Comparison of ENCODE assay signal across 8 mouse cellular contexts in the genomic region with DNA sequence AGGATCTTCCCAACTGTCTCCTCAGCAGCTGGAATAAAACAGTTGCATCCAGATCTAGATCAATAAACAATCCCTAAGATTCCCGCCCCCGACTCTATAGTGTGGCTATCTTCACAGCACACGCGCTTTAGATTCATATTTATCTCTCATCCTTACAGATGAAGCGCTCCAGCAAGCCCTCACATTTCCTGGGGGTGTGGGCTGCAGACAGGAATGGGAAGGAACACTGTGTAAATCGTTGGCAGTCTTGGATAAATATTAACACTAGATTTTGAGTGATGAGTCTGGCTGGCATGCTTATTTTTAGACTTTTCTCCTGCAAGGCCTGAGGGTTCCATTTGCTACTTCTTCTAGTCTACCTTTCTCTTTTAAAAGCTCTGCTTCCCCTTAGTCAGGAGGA. TPM values are rescaled to one million over a fixed set of nuclear protein-coding genes. Genes with fewer than 3 reads are reported as not detected.
DNase-seq lines count a peak whose midpoint lies in the region; ATAC-seq and TF ChIP-seq lines count a peak whose summit lies in the region.

No protein-coding gene starts in this region.

- H3K27me3 ChIP-seq in forebrain, embryonic 14.5 days (replicated peaks; ENCODE audit: control insufficient read depth, insufficient read depth, low read length) = no peaks in the 10 kb centered on the region
- H3K27me3 ChIP-seq in midbrain, embryonic 16.5 days (ENCODE audit: control insufficient read depth, insufficient read depth, low read depth, low read length) = no peaks in the 10 kb centered on the region

- no peak for TF ChIP-seq CTCF in lung, adult 2 months (IDR thresholded peaks at IDR 0.05; ENCODE audit: insufficient read depth, low read length)

- H3K9ac ChIP-seq in forebrain, embryonic 14.5 days (ENCODE audit: low read length) = peak overlapping the region; percentile 90
- peak overlapping the region; percentile 84; the same call in 1 of the 2 replicates for H3K9ac ChIP-seq in midbrain, embryonic 16.5 days (ENCODE audit: low read depth, low read length)

- H3K4me1 ChIP-seq in lung, adult 2 months (ENCODE audit: control insufficient read depth, insufficient read depth, low read length) = peaks cover 19% of the 10 kb centered on the region
- H3K4me1 ChIP-seq in forebrain, embryonic 14.5 days (ENCODE audit: control insufficient read depth, insufficient read depth, low read length) = peaks cover 20% of the 10 kb centered on the region
- peaks cover 22% of the 10 kb centered on the region for H3K4me1 ChIP-seq in midbrain, embryonic 16.5 days (ENCODE audit: control insufficient read depth, insufficient read depth, low read length)

- no peak overlapping the region for H3K27ac ChIP-seq in forebrain, embryonic 14.5 days (ENCODE audit: low read depth, low read length)
- no peak overlapping the region for H3K27ac ChIP-seq in midbrain, embryonic 16.5 days (ENCODE audit: low read length)

- no peak for DNase-seq in lung, adult 2 months
- no peak for DNase-seq in lung, postnatal 36 days
- DNase-seq in forebrain, embryonic 14.5 days (ENCODE audit: low spot score) = no peak
- DNase-seq in kidney, postnatal 10 days = peak; percentile 22
- DNase-seq in adipocyte (ENCODE audit: low spot score) = no peak
- DNase-seq in cerebellum, adult 11-12 months = no peak
- DNase-seq in layer of hippocampus, postnatal 10 days (ENCODE audit: low spot score in 2 of 2) = no peak

- no peak for ATAC-seq in forebrain, embryonic 14.5 days
- ATAC-seq in midbrain, embryonic 16.5 days = no peak

- H3K4me3 ChIP-seq in lung, adult 2 months (replicated peaks; ENCODE audit: extremely low read depth, low read depth, low read length) = peak overlapping the region; percentile 88
- peak overlapping the region; percentile 81 for H3K4me3 ChIP-seq in forebrain, embryonic 14.5 days (ENCODE audit: low read depth, low read length)
- H3K4me3 ChIP-seq in midbrain, embryonic 16.5 days (ENCODE audit: low read depth, low read length) = peak overlapping the region; percentile 90

- H3K36me3 ChIP-seq in forebrain, embryonic 14.5 days (ENCODE audit: control insufficient read depth, insufficient read depth, low read length) = peaks cover 20% of the 10 kb centered on the region; the same call in 1 of the 2 replicates
- no peaks in the 10 kb centered on the region for H3K36me3 ChIP-seq in midbrain, embryonic 16.5 days (ENCODE audit: control insufficient read depth, insufficient read depth, low read length)

- no peaks in the 10 kb centered on the region for H3K9me3 ChIP-seq in forebrain, embryonic 14.5 days (replicated peaks; ENCODE audit: control insufficient read depth, low read length)
- no peaks in the 10 kb centered on the region for H3K9me3 ChIP-seq in midbrain, embryonic 16.5 days (replicated peaks; ENCODE audit: control insufficient read depth, low read length, poor library complexity, severe bottlenecking)

- H3K4me2 ChIP-seq in forebrain, embryonic 14.5 days (ENCODE audit: low read length) = peak overlapping the region; percentile 93
- peak overlapping the region; percentile 99 for H3K4me2 ChIP-seq in midbrain, embryonic 16.5 days (ENCODE audit: low read length)

- TF ChIP-seq POLR2A in lung, adult 2 months (IDR thresholded peaks at IDR 0.05; ENCODE audit: borderline replicate concordance, extremely low read depth, low read depth, low read length) = peak; percentile 19; the same call in 1 of the 2 replicates

- WGBS in lung, adult 2 months = 11% methylated on average over 6 of the region's 6 CpGs
- 56% methylated on average over 6 of the region's 6 CpGs for WGBS in forebrain, embryonic 14.5 days
- 38% methylated on average over 6 of the region's 6 CpGs for WGBS in midbrain, embryonic 16.5 days

RNA-seq across cellular contexts. Expression of a gene that starts 1.6 kb away (rescaled TPM):
- polyA plus RNA-seq in lung, adult 2 months (2012; rRNA removed) = 304 and 466 TPM in 2 replicates
- polyA plus RNA-seq in forebrain, embryonic 14.5 days (2014; fragmentation: Nextera tagmentation; extraction: Ambion mirVana) = 256 and 281 TPM in 2 replicates
- polyA plus RNA-seq in midbrain, embryonic 16.5 days (2015; fragmentation: Nextera tagmentation; extraction: Ambion mirVana) = 127 and 137 TPM in 2 replicates
- 100 to 1,000 TPM; 214 to 229 TPM for total RNA-seq in layer of hippocampus, postnatal 10 days (2021)
